Mouse (Mus musculus): ENCODE measurements around the gene Atad1. TPM values are rescaled to one million over a fixed set of nuclear protein-coding genes. Genes with fewer than 3 reads are reported as not detected.
"Not testable (repeated sequence)": the region's sequence is repeated elsewhere in the genome, so short reads cannot be mapped to it uniquely, and the experiment has no call there.

The Atad1 gene
- total RNA-seq (2021) = 10 to 100 TPM; 42.2 to 45.2 TPM
- long read RNA-seq, experiment 1, transcript Atad1-203 (10 exons, 3,771 nt) = major isoform, 55 of 60 reads
- long read RNA-seq, experiment 1, partial matches to known transcripts = 0 of 60 reads
- long read RNA-seq, experiment 1, other reads (novel, unspliced or antisense) = 5 of 60 reads
- long read RNA-seq, experiment 2, transcript Atad1-203 (10 exons, 3,771 nt) = major isoform, 48 of 50 reads
- long read RNA-seq, experiment 2, partial matches to known transcripts = 1 of 50 reads
- long read RNA-seq, experiment 2, other reads (novel, unspliced or antisense) = 1 of 50 reads

GRCm38 (mm10) chr19:32739686-32740085 is at the start of gene Atad1:
TSS of gene Atad1 (minus strand) at chr19:32739786.
- no peak for DNase-seq

GRCm38 (mm10) chr19:32788016-32788415 is 48.4 kb upstream of the Atad1 start:
- DNase-seq = not testable (repeated sequence)

GRCm38 (mm10) chr19:32787388-32787787 is 47.8 kb upstream of the Atad1 start:
- not testable (repeated sequence) for DNase-seq

GRCm38 (mm10) chr19:32781305-32782071 is 41.9 kb upstream of the Atad1 start:
- no peak for DNase-seq

GRCm38 (mm10) chr19:32779131-32779530 is 39.5 kb upstream of the Atad1 start:
- no peak for DNase-seq

GRCm38 (mm10) chr19:32778411-32778810 is 38.8 kb upstream of the Atad1 start:
- DNase-seq = no peak

GRCm38 (mm10) chr19:32762493-32762892 is 22.9 kb upstream of the Atad1 start:
- DNase-seq = no peak

GRCm38 (mm10) chr19:32761162-32761561 is 21.6 kb upstream of the Atad1 start:
- no peak for DNase-seq

- no peak for DNase-seq
Measured at GRCm38 (mm10) chr19:32760499-32760898, 20.9 kb upstream of the Atad1 start.

- DNase-seq = no peak
Measured at GRCm38 (mm10) chr19:32759357-32760024, 19.9 kb upstream of the Atad1 start.

- no peak for DNase-seq
Measured at GRCm38 (mm10) chr19:32758793-32759161, 19.2 kb upstream of the Atad1 start.

- DNase-seq = peak; percentile 69
Measured at GRCm38 (mm10) chr19:32757831-32758792, 18.5 kb upstream of the Atad1 start.

- DNase-seq = peak; percentile 96
Measured at GRCm38 (mm10) chr19:32756900-32757725, 17.5 kb upstream of the Atad1 start, which contains the start of gene Pten. TSS of gene Pten (plus strand) at chr19:32757497.

- DNase-seq = no peak
Measured at GRCm38 (mm10) chr19:32756636-32756899, 17.0 kb upstream of the Atad1 start.

GRCm38 (mm10) chr19:32755792-32756635 is 16.4 kb upstream of the Atad1 start:
- peak; percentile 96 for DNase-seq

- no peak for DNase-seq
Measured at GRCm38 (mm10) chr19:32755104-32755791, 15.7 kb upstream of the Atad1 start.

GRCm38 (mm10) chr19:32754188-32755000 is 14.8 kb upstream of the Atad1 start:
- no peak for DNase-seq

GRCm38 (mm10) chr19:32753386-32753785 is 13.8 kb upstream of the Atad1 start:
- DNase-seq = no peak

GRCm38 (mm10) chr19:32752357-32752756 is 12.8 kb upstream of the Atad1 start:
- no peak for DNase-seq

Measured in gastrocnemius, postnatal 10 days (tissue).